Mouse (Mus musculus) cortical plate, adult 2 months (tissue): ENCODE measurements around the gene Cntnap5b. TPM values are rescaled to one million over a fixed set of nuclear protein-coding genes. Genes with fewer than 3 reads are reported as not detected.

Experiments used
- H3K27ac ChIP-seq: fragments of 200-500 bp; 2 replicates; pipeline ENCODE4 v1.5.1; 2012; ENCODE audit warnings: low read length, control low read depth, inconsistent platforms; ENCODE audit not compliant: insufficient read depth
- H3K4me1 ChIP-seq: fragments of 200-500 bp; 2 replicates; pipeline ENCODE4 v1.6.1; 2011; ENCODE audit warnings: low read length; ENCODE audit not compliant: control insufficient read depth, insufficient read depth
- H3K4me3 ChIP-seq: fragments of 200-500 bp; 2 replicates; pipeline ENCODE4 v1.5.1; 2011; ENCODE audit warnings: mild to moderate bottlenecking, low read length, control low read depth; ENCODE audit not compliant: insufficient read depth
- CTCF ChIP-seq: fragments of 200-500 bp; IDR thresholded peaks from 2 replicates; pipeline ENCODE4 v1.5.1; 2011; ENCODE audit warnings: mild to moderate bottlenecking, control low read depth, low read length; ENCODE audit not compliant: insufficient read depth; ENCODE audit errors: extremely low read depth
- POLR2A ChIP-seq: fragments of 200-500 bp; IDR thresholded peaks from 2 replicates; pipeline ENCODE4 v1.6.1; 2011; ENCODE audit warnings: mild to moderate bottlenecking, low read length, control low read depth; ENCODE audit not compliant: insufficient read depth; ENCODE audit errors: extremely low read depth
- polyA plus RNA-seq: library from polyadenylated mRNA; depleted of rRNA; stranded (reverse); fragments of >200 nt; gene quantifications from 2 replicates; pipeline ENCODE4 v1.2.3, GENCODE M21; 2012

Gene Cntnap5b
- polyA plus RNA-seq, 1 experiment, result 4.0 TPM

DNA sequence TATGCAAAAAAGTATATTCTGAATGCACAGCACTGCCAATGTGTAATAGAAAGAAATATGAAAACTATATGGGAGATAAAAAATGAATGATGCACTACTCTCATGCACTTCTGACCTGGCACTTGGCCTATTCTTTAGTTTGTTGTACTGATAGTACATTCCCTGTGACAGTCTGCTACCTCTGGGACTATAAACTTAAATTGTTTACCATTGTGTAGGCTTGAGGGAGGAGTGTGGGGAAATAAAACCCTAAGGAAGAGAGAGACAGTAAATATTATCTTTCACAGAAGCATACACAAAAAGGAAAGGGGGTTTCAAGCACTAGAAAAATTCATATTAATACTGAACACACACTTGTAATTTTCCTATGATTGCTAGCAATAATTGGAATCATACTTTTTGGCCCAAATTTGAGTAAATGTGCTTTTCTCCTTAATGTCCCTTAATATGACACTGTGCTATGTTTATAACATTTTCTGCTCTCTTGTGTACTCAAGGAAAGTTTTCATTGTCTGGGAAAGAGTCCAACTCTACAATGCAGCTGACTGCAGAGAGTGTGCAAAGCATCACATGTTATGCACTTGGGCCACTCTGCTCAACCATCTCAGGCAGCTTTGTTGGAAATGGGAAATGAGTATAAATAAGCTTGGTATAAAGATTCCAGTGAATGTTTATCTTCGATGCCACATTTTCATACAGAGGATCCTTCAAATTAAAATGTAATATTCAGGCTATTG, 657.6 kb downstream of the Cntnap5b start:
- H3K4me3 ChIP-seq, result no peak overlapping the region
- TF ChIP-seq POLR2A, result no peak
- no peak for TF ChIP-seq CTCF

DNA sequence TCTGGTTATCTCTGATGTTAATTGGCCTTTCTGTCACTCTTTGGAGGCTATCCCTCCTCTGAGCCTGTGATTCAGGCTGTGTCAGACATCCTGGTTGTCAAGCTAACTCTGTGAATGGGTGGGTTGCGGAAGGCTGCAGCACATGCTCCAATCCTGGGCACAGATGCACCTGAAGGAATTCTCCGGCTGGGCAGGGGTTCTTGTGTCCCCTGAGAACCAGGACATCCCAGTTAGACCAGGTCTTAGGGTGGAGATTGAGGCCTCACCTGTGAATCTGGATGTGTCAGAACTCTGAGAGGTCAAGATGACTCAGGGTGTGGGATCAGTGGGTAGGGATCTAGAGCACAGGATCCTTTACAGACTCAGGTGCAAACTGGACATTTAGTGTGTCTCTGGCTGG, 691.3 kb downstream of the Cntnap5b start:
- TF ChIP-seq POLR2A, result no peak
- TF ChIP-seq CTCF, result no peak
- Histone ChIP-seq H3K4me3 (no peak overlapping the region), H3K27ac (no peak overlapping the region), H3K4me1 (no peaks in the 10 kb centered on the region)

More for the DNA sequence above, 657.6 kb downstream of the Cntnap5b start:
- Histone ChIP-seq H3K27ac (no peak overlapping the region), H3K4me1 (no peaks in the 10 kb centered on the region)

DNA sequence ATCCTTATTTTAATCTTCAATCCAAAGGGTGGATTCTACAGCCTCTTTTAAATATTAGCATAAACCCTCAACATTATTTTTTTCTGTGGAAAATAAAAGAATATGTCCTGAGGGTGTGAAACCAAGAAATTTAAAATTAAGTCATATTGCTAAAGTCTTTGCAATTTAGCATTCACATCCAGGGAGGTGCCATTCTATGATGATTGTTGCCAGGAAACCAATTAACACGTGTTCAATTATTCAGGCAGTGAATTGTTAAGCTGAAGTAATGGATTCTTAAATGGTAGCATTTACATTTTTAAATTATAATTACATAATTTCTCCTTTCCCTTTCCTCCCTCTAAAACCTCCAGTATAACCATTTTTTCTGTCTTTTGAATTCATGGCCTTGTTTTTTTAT, 692.7 kb downstream of the Cntnap5b start:
- no peak for TF ChIP-seq POLR2A
- no peak for TF ChIP-seq CTCF
- no peaks in the 10 kb centered on the region for H3K4me1 ChIP-seq
- no peak overlapping the region for H3K27ac ChIP-seq
- H3K4me3 ChIP-seq, result no peak overlapping the region

DNA sequence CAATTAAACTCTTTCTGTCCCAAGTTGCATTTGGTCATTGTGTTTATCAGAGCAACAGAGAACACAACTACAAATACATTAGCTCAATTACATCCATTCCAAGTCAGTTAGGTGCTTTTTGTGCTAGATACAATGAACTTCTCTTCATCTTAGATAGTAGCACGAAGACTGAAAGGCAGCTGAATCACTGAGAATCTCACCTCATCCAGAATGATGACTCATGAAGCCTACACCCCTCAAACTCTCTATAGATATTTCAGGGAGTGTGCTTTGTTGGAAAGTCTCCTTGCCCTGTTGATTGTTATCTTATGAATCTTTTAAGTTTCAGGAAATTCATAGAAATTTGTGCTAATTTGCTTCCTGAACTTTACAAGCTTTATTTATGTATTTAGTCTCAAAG, 695.0 kb downstream of the Cntnap5b start:
- H3K4me3 ChIP-seq, result no peak overlapping the region
- TF ChIP-seq POLR2A (no peak), CTCF (no peak)
- H3K27ac ChIP-seq, result no peak overlapping the region
- no peaks in the 10 kb centered on the region for H3K4me1 ChIP-seq

DNA sequence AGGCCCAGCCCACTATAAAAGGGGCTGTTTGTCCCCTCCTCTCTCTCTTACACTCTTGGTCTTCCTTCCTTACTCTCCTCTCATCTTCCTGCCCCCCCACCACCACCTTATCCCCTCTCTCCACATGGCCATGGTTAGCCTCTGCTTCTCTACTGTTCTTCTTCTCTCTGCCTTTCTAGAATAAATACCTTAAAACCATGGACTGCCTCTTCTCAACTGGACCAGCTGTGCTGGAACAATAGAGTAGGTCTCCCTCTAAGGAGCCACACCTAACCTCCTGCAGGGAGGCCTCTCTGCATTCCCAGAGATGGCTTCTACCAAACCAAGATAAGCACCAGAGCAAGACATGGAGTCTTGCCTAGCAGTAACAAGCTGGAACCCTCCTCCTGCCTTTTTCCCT, 737.3 kb downstream of the Cntnap5b start:
- Histone ChIP-seq H3K27ac (no peak overlapping the region), H3K4me1 (no peaks in the 10 kb centered on the region), H3K4me3 (no peak overlapping the region)
- TF ChIP-seq CTCF, result no peak
